Mouse (Mus musculus) myocyte (in vitro differentiated cells): ENCODE data around the gene Ppp2r5c. TPM values are rescaled to one million over a fixed set of nuclear protein-coding genes. Genes with fewer than 3 reads are reported as not detected.

Source experiments
- H3K27me3 ChIP-seq: one replicate; pipeline ENCODE4 v1.6.1; 2011; ENCODE audit not compliant: control insufficient read depth, insufficient read depth, insufficient read length
- H3K36me3 ChIP-seq: one replicate; pipeline ENCODE4 v1.6.1; 2011; ENCODE audit not compliant: control insufficient read depth, insufficient read depth
- H3K4me2 ChIP-seq: one replicate; pipeline ENCODE4 v1.6.1; 2011; ENCODE audit warnings: low read depth, control low read depth
- H3K4me3 ChIP-seq: one replicate; pipeline ENCODE4 v1.5.1; 2011; ENCODE audit warnings: mild to moderate bottlenecking, control low read depth, moderate library complexity
- H3K79me2 ChIP-seq: one replicate; pipeline ENCODE4 v1.6.1; 2011; ENCODE audit not compliant: control insufficient read depth, insufficient read depth
- H3ac ChIP-seq: one replicate; pipeline ENCODE4 v1.6.1; 2011; ENCODE audit not compliant: control insufficient read depth, insufficient read length
- CEBPB ChIP-seq: IDR thresholded peaks from 2 replicates; pipeline ENCODE4 v1.6.1; 2011; ENCODE audit warnings: mild to moderate bottlenecking, moderate library complexity; ENCODE audit not compliant: poor library complexity, insufficient read depth, severe bottlenecking
- E2F4 ChIP-seq: IDR thresholded peaks from one replicate; pipeline ENCODE4 v1.6.1; 2011; ENCODE audit warnings: mild to moderate bottlenecking, control low read depth, moderate library complexity; ENCODE audit not compliant: insufficient read depth
- MAX ChIP-seq: IDR thresholded peaks from one replicate; pipeline ENCODE4 v1.6.1; 2011; ENCODE audit warnings: low read depth, mild to moderate bottlenecking, control low read depth
- MYOD1 ChIP-seq, 3 experiments: IDR thresholded peaks; one replicate each; pipeline ENCODE4 v1.6.1; 2011; ENCODE audit warnings: control low read depth in 2 of 3, low read depth in 2 of 3, mild to moderate bottlenecking in 2 of 3, moderate library complexity in 1 of 3; ENCODE audit not compliant: insufficient read length in 2 of 3, control insufficient read depth in 1 of 3
- MYOG ChIP-seq, 3 experiments: IDR thresholded peaks; one replicate each; pipeline ENCODE4 v1.6.1; 2011; ENCODE audit warnings: control low read depth in 2 of 3, low read depth in 2 of 3, mild to moderate bottlenecking in 2 of 3; ENCODE audit not compliant: insufficient read length in 2 of 3, control insufficient read depth in 1 of 3, insufficient read depth in 1 of 3
- POLR2A ChIP-seq: IDR thresholded peaks from one replicate; pipeline ENCODE4 v1.6.1; 2011; ENCODE audit warnings: low read depth, mild to moderate bottlenecking, control low read depth, moderate library complexity; ENCODE audit not compliant: insufficient read length
- POLR2AphosphoS2 ChIP-seq: IDR thresholded peaks from one replicate; pipeline ENCODE4 v1.6.1; 2011; ENCODE audit warnings: low read depth, control low read depth; ENCODE audit not compliant: insufficient read length
- REST ChIP-seq: IDR thresholded peaks from one replicate; pipeline ENCODE4 v1.6.1; 2011; ENCODE audit warnings: mild to moderate bottlenecking, control low read depth, moderate library complexity; ENCODE audit not compliant: insufficient read depth, insufficient read length
- SRF ChIP-seq: IDR thresholded peaks from one replicate; pipeline ENCODE4 v1.6.1; 2011; ENCODE audit warnings: low read depth; ENCODE audit not compliant: control insufficient read depth, insufficient read length
- TCF12 ChIP-seq: IDR thresholded peaks from one replicate; pipeline ENCODE4 v1.6.1; 2011; ENCODE audit warnings: mild to moderate bottlenecking, control low read depth; ENCODE audit not compliant: poor library complexity, insufficient read depth, severe bottlenecking
- TCF3 ChIP-seq: IDR thresholded peaks from one replicate; pipeline ENCODE4 v1.6.1; 2011; ENCODE audit warnings: low read depth, control low read depth; ENCODE audit not compliant: insufficient read length
- USF1 ChIP-seq: IDR thresholded peaks from one replicate; pipeline ENCODE4 v1.6.1; 2011; ENCODE audit warnings: low read depth, mild to moderate bottlenecking, control low read depth, moderate library complexity
- polyA plus RNA-seq: library from polyadenylated mRNA; unstranded; fragments of >200 nt; fragmentation: generic; extraction: Trizol; gene quantifications from one replicate; pipeline ENCODE4 v1.2.1, GENCODE M21; 2012; ENCODE audit warnings: missing spikeins

Gene Ppp2r5c
- polyA plus RNA-seq, 1 experiment = 42.1 TPM

- H3K4me2 ChIP-seq = no peak overlapping the region
- H3ac ChIP-seq = no peak overlapping the region
- TF ChIP-seq TCF12 (no peak), POLR2AphosphoS2 (no peak), CEBPB (no peak), E2F4 (no peak), MAX (no peak), SRF (no peak), TCF3 (no peak), MYOG (IDR thresholded peaks at IDR 0.05; ENCODE audit: control insufficient read depth in 1 of 3, insufficient read depth in 1 of 3, insufficient read length in 2 of 3, low read depth in 2 of 3) (no peak)
- no peak overlapping the region for H3K4me3 ChIP-seq
- no peaks in the 10 kb centered on the region for H3K36me3 ChIP-seq
- H3K79me2 ChIP-seq = no peaks in the 10 kb centered on the region
- H3K27me3 ChIP-seq = peaks cover 15% of the 10 kb centered on the region
Measured at GRCm38 (mm10) chr12:110416244-110416643, 30.7 kb upstream of the Ppp2r5c start.

- Histone ChIP-seq H3K79me2 (no peaks in the 10 kb centered on the region), H3ac (no peak overlapping the region), H3K36me3 (no peaks in the 10 kb centered on the region), H3K4me3 (no peak overlapping the region), H3K27me3 (peaks cover 8% of the 10 kb centered on the region), H3K4me2 (no peak overlapping the region)
- no peak for TF ChIP-seq MYOG (IDR thresholded peaks at IDR 0.05; ENCODE audit: control insufficient read depth in 1 of 3, insufficient read depth in 1 of 3, insufficient read length in 2 of 3, low read depth in 2 of 3)
- no peak for TF ChIP-seq E2F4
- TF ChIP-seq POLR2A = no peak
Measured at GRCm38 (mm10) chr12:110417023-110417986, 29.6 kb upstream of the Ppp2r5c start.

GRCm38 (mm10) chr12:110417987-110418734, 28.8 kb upstream of the Ppp2r5c start:
- no peak overlapping the region for H3K4me2 ChIP-seq

GRCm38 (mm10) chr12:110418735-110419350, 28.1 kb upstream of the Ppp2r5c start:
- Histone ChIP-seq H3ac (no peak overlapping the region), H3K4me2 (no peak overlapping the region), H3K27me3 (peaks cover 16% of the 10 kb centered on the region), H3K79me2 (no peaks in the 10 kb centered on the region), H3K4me3 (no peak overlapping the region), H3K36me3 (no peaks in the 10 kb centered on the region)
- no peak for TF ChIP-seq POLR2AphosphoS2
- no peak for TF ChIP-seq MAX
- TF ChIP-seq TCF3 = no peak
- no peak for TF ChIP-seq CEBPB
- no peak for TF ChIP-seq MYOD1 (IDR thresholded peaks at IDR 0.05; ENCODE audit: control insufficient read depth in 1 of 3, insufficient read length in 2 of 3, low read depth in 2 of 3)
- TF ChIP-seq POLR2A = no peak
- TF ChIP-seq E2F4 = no peak
- TF ChIP-seq USF1 = no peak
- TF ChIP-seq MYOG (IDR thresholded peaks at IDR 0.05; ENCODE audit: control insufficient read depth in 1 of 3, insufficient read depth in 1 of 3, insufficient read length in 2 of 3, low read depth in 2 of 3) = no peak

More at GRCm38 (mm10) chr12:110417987-110418734, 28.8 kb upstream of the Ppp2r5c start:
- Histone ChIP-seq H3K27me3 (peaks cover 16% of the 10 kb centered on the region), H3K79me2 (no peaks in the 10 kb centered on the region), H3K4me3 (no peak overlapping the region), H3ac (no peak overlapping the region), H3K36me3 (no peaks in the 10 kb centered on the region)
- TF ChIP-seq POLR2A = no peak
- TF ChIP-seq MYOG (IDR thresholded peaks at IDR 0.05; ENCODE audit: control insufficient read depth in 1 of 3, insufficient read depth in 1 of 3, insufficient read length in 2 of 3, low read depth in 2 of 3) = no peak
- TF ChIP-seq POLR2AphosphoS2 = no peak
- no peak for TF ChIP-seq E2F4
- TF ChIP-seq REST = no peak
- TF ChIP-seq MAX = no peak
- TF ChIP-seq SRF = no peak
- TF ChIP-seq USF1 = no peak
- no peak for TF ChIP-seq TCF3
- no peak for TF ChIP-seq CEBPB
- no peak for TF ChIP-seq MYOD1 (IDR thresholded peaks at IDR 0.05; ENCODE audit: control insufficient read depth in 1 of 3, insufficient read length in 2 of 3, low read depth in 2 of 3)
- no peak for TF ChIP-seq TCF12
